Mouse (Mus musculus) embryonic facial prominence, embryonic 15.5 days (tissue): ENCODE data around the gene Birc6. TPM values are rescaled to one million over a fixed set of nuclear protein-coding genes. Genes with fewer than 3 reads are reported as not detected.
A peak's percentile ranks its signal among the peaks of the same experiment; 100 is the strongest.

Experiments
- ATAC-seq: fragments of 200-750 bp; cut with Nextera tagmentation; 2 replicates; pipeline ENCODE4 v1.8.0; 2017; ENCODE audit warnings: low read depth, moderate TSS enrichment; ENCODE audit not compliant: insufficient number of reproducible peaks, low FRiP score, low TSS enrichment
- H3K27ac ChIP-seq: fragments of 300-500 bp; sonication (generic); replicated peaks from 2 replicates; pipeline ENCODE4 v1.5.1; 2015; ENCODE audit warnings: mild to moderate bottlenecking, inconsistent platforms
- H3K27me3 ChIP-seq: fragments of 300-500 bp; sonication (generic); 2 replicates; pipeline ENCODE4 v1.6.1; 2015; ENCODE audit warnings: inconsistent platforms
- H3K36me3 ChIP-seq: fragments of 300-500 bp; sonication (generic); 2 replicates; pipeline ENCODE4 v1.6.1; 2015; ENCODE audit warnings: mild to moderate bottlenecking, inconsistent platforms
- H3K4me1 ChIP-seq: fragments of 300-500 bp; sonication (generic); 2 replicates; pipeline ENCODE4 v1.6.1; 2015; ENCODE audit warnings: inconsistent platforms
- H3K4me2 ChIP-seq: fragments of 300-500 bp; sonication (generic); replicated peaks from 2 replicates; pipeline ENCODE4 v1.6.1; 2015; ENCODE audit warnings: mild to moderate bottlenecking, inconsistent platforms
- H3K4me3 ChIP-seq: fragments of 300-500 bp; sonication (generic); replicated peaks from 2 replicates; pipeline ENCODE4 v1.5.1; 2015; ENCODE audit warnings: mild to moderate bottlenecking, inconsistent platforms
- H3K9ac ChIP-seq: fragments of 300-500 bp; sonication (generic); 2 replicates; pipeline ENCODE4 v1.6.1; 2015; ENCODE audit warnings: inconsistent platforms
- H3K9me3 ChIP-seq: fragments of 300-500 bp; sonication (generic); replicated peaks from 2 replicates; pipeline ENCODE4 v1.6.1; 2016; ENCODE audit warnings: inconsistent platforms
- WGBS: fragments of 180-500 bp; shearing (Covaris S2); methylation state at CpG from one replicate; pipeline ENCODE4 v1.1.7; 2015; 5-methylcytosine and 5-hydroxymethylcytosine counted together
- polyA plus RNA-seq: library from polyadenylated mRNA; unstranded; fragments of >200 nt; fragmentation: Nextera tagmentation; extraction: Ambion mirVana; gene quantifications from 2 replicates; pipeline ENCODE4 v1.2.1, GENCODE M21; 2015

The Birc6 gene
- 78.6 and 79.5 TPM in 2 replicates for polyA plus RNA-seq

GRCm38 (mm10) chr17:74527729-74528607 is at the start of gene Birc6:
Gene Birc6 (plus strand): TSS chr17:74528295.
- under 1% methylated on average over 71 of the region's 71 CpGs for WGBS
- H3K36me3 ChIP-seq: no peaks in the 10 kb centered on the region
- no peaks in the 10 kb centered on the region for H3K9me3 ChIP-seq
- no peaks in the 10 kb centered on the region for H3K27me3 ChIP-seq
- peak within 1 kb of the TSS; percentile 93 for H3K9ac ChIP-seq
- peak within 1 kb of the TSS; percentile 99 for H3K27ac ChIP-seq
- H3K4me3 ChIP-seq: peak within 1 kb of the TSS; percentile 90
- peaks cover 18% of the 10 kb centered on the region for H3K4me1 ChIP-seq
- H3K4me2 ChIP-seq: peak within 1 kb of the TSS; percentile 69
- peak; percentile 96 for ATAC-seq

DNA sequence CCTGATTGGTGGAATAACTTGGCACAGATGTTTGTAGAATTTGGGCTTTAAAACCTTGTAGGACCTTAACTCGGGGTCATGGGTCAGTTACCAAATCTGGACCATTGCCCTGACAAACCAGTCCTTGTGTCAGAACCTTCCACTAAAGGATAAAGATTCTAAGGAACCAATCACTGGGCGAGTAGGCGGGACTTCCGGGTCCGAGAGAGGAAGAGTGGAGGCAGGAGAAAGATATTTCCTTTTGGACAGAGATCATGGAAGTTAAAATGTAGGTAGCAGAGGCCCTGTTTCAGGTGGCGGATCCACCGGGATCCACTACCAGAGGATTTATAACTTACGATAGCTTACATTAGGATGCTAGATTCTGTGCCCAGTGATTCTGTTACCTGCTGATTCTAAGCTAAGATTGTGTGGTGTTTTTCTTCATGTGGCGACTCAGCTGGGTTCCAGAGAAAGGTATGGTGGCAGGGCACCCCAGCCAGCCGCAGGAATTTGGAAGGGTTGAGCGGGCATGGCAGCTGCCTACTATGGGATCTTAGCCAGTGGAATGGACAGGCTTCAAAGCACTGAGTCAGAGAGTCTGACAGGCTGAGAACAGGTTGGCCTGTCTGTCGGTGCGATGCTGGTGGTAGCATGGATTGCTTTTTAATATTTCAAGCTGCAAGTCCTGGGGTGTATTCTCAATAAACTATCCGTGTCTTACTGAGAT is 47.6 kb upstream of the Birc6 start:
- Histone ChIP-seq H3K4me1 (no peaks in the 10 kb centered on the region), H3K9ac (no peak overlapping the region), H3K4me2 (no peak overlapping the region), H3K27ac (no peak overlapping the region), H3K36me3 (no peaks in the 10 kb centered on the region), H3K4me3 (no peak overlapping the region), H3K9me3 (no peaks in the 10 kb centered on the region), H3K27me3 (no peaks in the 10 kb centered on the region)
- 84% methylated on average over 14 of the region's 14 CpGs for WGBS
- no peak for ATAC-seq

GRCm38 (mm10) chr17:74489024-74489900 is 38.8 kb upstream of the Birc6 start, which contains the start of gene Yipf4:
Gene Yipf4 (plus strand): TSS chr17:74489493.
- Histone ChIP-seq H3K4me3 (peak within 1 kb of the TSS; percentile 96), H3K27me3 (no peaks in the 10 kb centered on the region), H3K9me3 (no peaks in the 10 kb centered on the region), H3K27ac (peak within 1 kb of the TSS; percentile 79), H3K4me2 (peak within 1 kb of the TSS; percentile 46), H3K9ac (peak within 1 kb of the TSS; percentile 75), H3K4me1 (no peaks in the 10 kb centered on the region), H3K36me3 (peaks cover 14% of the 10 kb centered on the region)
- ATAC-seq: peak; percentile 98
- WGBS: 4% methylated on average over 58 of the region's 58 CpGs

GRCm38 (mm10) chr17:74489901-74490220 is 38.2 kb upstream of the Birc6 start:
- Histone ChIP-seq H3K4me3 (peak overlapping the region; percentile 96), H3K9me3 (no peaks in the 10 kb centered on the region), H3K9ac (peak overlapping the region; percentile 75), H3K27me3 (no peaks in the 10 kb centered on the region), H3K4me1 (no peaks in the 10 kb centered on the region), H3K4me2 (peak overlapping the region; percentile 46), H3K27ac (peak overlapping the region; percentile 79), H3K36me3 (peaks cover 20% of the 10 kb centered on the region)
- WGBS: 0% methylated on average over 12 of the region's 12 CpGs
- ATAC-seq: no peak

DNA sequence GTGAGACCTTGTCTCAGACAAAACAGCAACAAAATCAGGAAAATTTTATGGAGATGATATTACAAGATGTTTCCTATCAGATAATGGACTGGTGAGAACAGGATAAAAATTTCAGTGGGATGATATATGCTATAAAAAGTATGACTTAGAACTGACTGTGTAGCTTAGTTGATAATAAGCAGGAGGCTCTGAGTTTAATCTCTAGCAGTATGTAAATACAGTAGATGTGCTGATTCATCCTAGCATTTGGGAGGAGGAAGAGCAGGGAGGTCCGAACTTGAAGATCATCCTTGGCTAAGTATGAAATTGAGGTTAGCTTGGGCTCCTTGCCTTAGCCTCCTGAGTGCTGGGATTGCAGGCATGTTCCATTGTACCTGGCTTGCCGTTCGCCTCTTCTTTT is 36.5 kb upstream of the Birc6 start:
- no peak for ATAC-seq
- 91% methylated on average over 3 of the region's 3 CpGs for WGBS
- peaks cover 32% of the 10 kb centered on the region for H3K36me3 ChIP-seq
- H3K27me3 ChIP-seq: no peaks in the 10 kb centered on the region
- H3K4me1 ChIP-seq: no peaks in the 10 kb centered on the region
- H3K9ac ChIP-seq: no peak overlapping the region
- H3K4me2 ChIP-seq: no peak overlapping the region
- H3K4me3 ChIP-seq: no peak overlapping the region
- no peaks in the 10 kb centered on the region for H3K9me3 ChIP-seq
- no peak overlapping the region for H3K27ac ChIP-seq

GRCm38 (mm10) chr17:74500204-74500603 is 27.9 kb upstream of the Birc6 start:
- 85% methylated on average over 4 of the region's 4 CpGs for WGBS
- no peaks in the 10 kb centered on the region for H3K4me1 ChIP-seq
- H3K9me3 ChIP-seq: no peaks in the 10 kb centered on the region
- H3K9ac ChIP-seq: no peak overlapping the region
- H3K36me3 ChIP-seq: peaks cover 37% of the 10 kb centered on the region
- no peak for ATAC-seq
- no peak overlapping the region for H3K4me2 ChIP-seq
- no peak overlapping the region for H3K27ac ChIP-seq
- H3K4me3 ChIP-seq: no peak overlapping the region
- no peaks in the 10 kb centered on the region for H3K27me3 ChIP-seq

GRCm38 (mm10) chr17:74501085-74501484 is 27.0 kb upstream of the Birc6 start:
- no peaks in the 10 kb centered on the region for H3K27me3 ChIP-seq
- H3K9ac ChIP-seq: no peak overlapping the region
- peaks cover 30% of the 10 kb centered on the region for H3K36me3 ChIP-seq
- no peak overlapping the region for H3K4me2 ChIP-seq
- H3K4me3 ChIP-seq: no peak overlapping the region
- H3K4me1 ChIP-seq: no peaks in the 10 kb centered on the region
- H3K27ac ChIP-seq: no peak overlapping the region
- H3K9me3 ChIP-seq: no peaks in the 10 kb centered on the region
- ATAC-seq: no peak

- Histone ChIP-seq H3K9ac (no peak overlapping the region), H3K27me3 (no peaks in the 10 kb centered on the region), H3K36me3 (no peaks in the 10 kb centered on the region), H3K9me3 (no peaks in the 10 kb centered on the region), H3K4me2 (no peak overlapping the region), H3K4me1 (no peaks in the 10 kb centered on the region), H3K4me3 (no peak overlapping the region), H3K27ac (no peak overlapping the region)
- ATAC-seq: no peak
- WGBS: 72% methylated on average over 2 of the region's 2 CpGs
These were observed 20.2 kb upstream of the Birc6 start for GRCm38 (mm10) chr17:74507934-74508333.

- WGBS: 90% methylated on average over 3 of the region's 3 CpGs
- no peak for ATAC-seq
- no peak overlapping the region for H3K9ac ChIP-seq
- H3K4me3 ChIP-seq: no peak overlapping the region
- H3K36me3 ChIP-seq: no peaks in the 10 kb centered on the region
- no peaks in the 10 kb centered on the region for H3K9me3 ChIP-seq
- no peak overlapping the region for H3K4me2 ChIP-seq
- no peaks in the 10 kb centered on the region for H3K4me1 ChIP-seq
- no peaks in the 10 kb centered on the region for H3K27me3 ChIP-seq
- H3K27ac ChIP-seq: no peak overlapping the region
These were observed 19.5 kb upstream of the Birc6 start for GRCm38 (mm10) chr17:74508600-74508999.

DNA sequence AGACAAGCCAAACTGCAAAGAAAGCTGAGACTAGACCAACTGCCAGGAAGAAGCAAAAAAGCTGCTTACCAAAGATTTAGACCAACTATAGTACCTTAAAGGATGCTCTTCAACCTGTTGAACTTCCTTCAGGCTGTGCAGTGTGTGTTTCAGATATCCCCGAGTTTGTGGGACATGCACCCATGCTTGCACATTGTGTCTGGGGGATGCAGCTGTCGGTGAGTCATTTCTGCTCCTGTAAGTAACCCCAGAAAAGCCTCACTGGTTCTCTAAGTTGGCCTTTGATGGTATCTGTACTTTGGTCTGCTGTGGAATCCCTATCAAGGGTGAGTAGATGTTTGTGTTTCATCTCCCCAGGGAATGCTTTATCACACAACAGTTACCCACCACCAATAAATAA is 15.8 kb upstream of the Birc6 start:
- H3K27me3 ChIP-seq: no peaks in the 10 kb centered on the region
- no peaks in the 10 kb centered on the region for H3K36me3 ChIP-seq
- no peak overlapping the region for H3K4me2 ChIP-seq
- H3K4me1 ChIP-seq: no peaks in the 10 kb centered on the region
- H3K4me3 ChIP-seq: no peak overlapping the region
- 75% methylated on average over 2 of the region's 2 CpGs for WGBS
- no peak for ATAC-seq
- H3K27ac ChIP-seq: no peak overlapping the region
- H3K9ac ChIP-seq: no peak overlapping the region
- no peaks in the 10 kb centered on the region for H3K9me3 ChIP-seq
